In genomic region chr1:58746880-58747279, GRCm38 (mm10) we compare ENCODE assay signal across 11 mouse cellular contexts. TPM values are rescaled to one million over a fixed set of nuclear protein-coding genes. Genes with fewer than 3 reads are reported as not detected.
DNase-seq lines count a peak whose midpoint lies in the region; ATAC-seq and TF ChIP-seq lines count a peak whose summit lies in the region.
"Had no signal": no experiment of that assay in that cellular context is flagged by ENCODE, and none has a peak within 500 bp of the region (broad histone marks: within the 10 kb centered on the region; RNA-seq: fewer than 3 reads in every experiment).

No protein-coding gene starts in this region.

- H3K4me3 ChIP-seq in hindbrain, embryonic 16.5 days (ENCODE audit: low read length): no peak overlapping the region
- H3K4me3 ChIP-seq in hindbrain, embryonic 12.5 days: no peak overlapping the region
- no peak overlapping the region for H3K4me3 ChIP-seq in CH12.LX (replicated peaks in 1 of 3; ENCODE audit: low read depth in 2 of 3, low read length in 2 of 3, poor library complexity in 1 of 3)
- no peak overlapping the region for H3K4me3 ChIP-seq in limb, embryonic 14.5 days (replicated peaks; ENCODE audit: low read length)
- H3K4me3 ChIP-seq in midbrain, embryonic 13.5 days (replicated peaks): no peak overlapping the region
- H3K4me3 ChIP-seq: embryonic facial prominence, embryonic 12.5 days; limb, embryonic 13.5 days; stomach, embryonic 15.5 days had no signal

- in situ Hi-C loops in CH12.LX (cut with MboI; ENCODE audit: low pct_ligation_motif_present, low pct_unique_long_range_greater_than_20kb, low sequenced_read_pairs): no loop called here

- peak; percentile 67 for DNase-seq in CH12.LX (ENCODE audit: extremely low read depth)
- peak; percentile 30 to 38 for DNase-seq in gastrocnemius, adult 8-10 months (ENCODE audit: low spot score in 2 of 2)
- peak; percentile 31 for DNase-seq in limb, embryonic 14.5 days (ENCODE audit: low spot score)
- peak; percentile 41 for DNase-seq in splenic B cell, adult 2 months (ENCODE audit: low read depth, low spot score)

- no peak overlapping the region for H3K9ac ChIP-seq in hindbrain, embryonic 16.5 days (ENCODE audit: low read depth, low read length)
- no peak overlapping the region for H3K9ac ChIP-seq in hindbrain, embryonic 12.5 days
- no peak overlapping the region for H3K9ac ChIP-seq in CH12.LX (ENCODE audit: insufficient read depth, low read depth)
- no peak overlapping the region for H3K9ac ChIP-seq in limb, embryonic 14.5 days (ENCODE audit: low read depth, low read length, severe bottlenecking)
- H3K9ac ChIP-seq in midbrain, embryonic 13.5 days (replicated peaks): no peak overlapping the region
- H3K9ac ChIP-seq: embryonic facial prominence, embryonic 12.5 days; limb, embryonic 13.5 days; stomach, embryonic 15.5 days had no signal

- H3K9me3 ChIP-seq in hindbrain, embryonic 16.5 days (ENCODE audit: control insufficient read depth, low read length): no peaks in the 10 kb centered on the region
- no peaks in the 10 kb centered on the region for H3K9me3 ChIP-seq in hindbrain, embryonic 12.5 days (replicated peaks)
- H3K9me3 ChIP-seq in CH12.LX (replicated peaks; ENCODE audit: low read length): peaks cover 7% of the 10 kb centered on the region
- no peaks in the 10 kb centered on the region for H3K9me3 ChIP-seq in limb, embryonic 14.5 days (ENCODE audit: control insufficient read depth, low read length)
- no peaks in the 10 kb centered on the region for H3K9me3 ChIP-seq in midbrain, embryonic 13.5 days
- H3K9me3 ChIP-seq: embryonic facial prominence, embryonic 12.5 days; limb, embryonic 13.5 days; stomach, embryonic 15.5 days had no signal

- no peaks in the 10 kb centered on the region for H3K4me1 ChIP-seq in hindbrain, embryonic 16.5 days (ENCODE audit: control insufficient read depth, insufficient read depth, low read depth, low read length)
- H3K4me1 ChIP-seq in hindbrain, embryonic 12.5 days: no peaks in the 10 kb centered on the region
- peaks cover 9 to 70% of the 10 kb centered on the region in 2 experiments for H3K4me1 ChIP-seq in CH12.LX (ENCODE audit: control insufficient read depth in 1 of 2, insufficient read depth in 2 of 2)
- no peaks in the 10 kb centered on the region for H3K4me1 ChIP-seq in limb, embryonic 14.5 days (ENCODE audit: control insufficient read depth, insufficient read depth, low read length)
- H3K4me1 ChIP-seq in midbrain, embryonic 13.5 days (replicated peaks): no peaks in the 10 kb centered on the region
- H3K4me1 ChIP-seq: embryonic facial prominence, embryonic 12.5 days; limb, embryonic 13.5 days; stomach, embryonic 15.5 days had no signal

- TF ChIP-seq POLR2A in CH12.LX (IDR thresholded peaks at IDR 0.05; ENCODE audit: low read depth, low read length): no peak; the same call in 1 of the 2 replicates
- no peak for TF ChIP-seq POLR2A in limb, embryonic 14.5 days (IDR thresholded peaks at IDR 0.05; ENCODE audit: borderline replicate concordance, extremely low read depth, insufficient read depth, insufficient read length)

- H3K79me2 ChIP-seq in CH12.LX (replicated peaks; ENCODE audit: control insufficient read depth, extremely low read depth, insufficient read depth, poor library complexity, severe bottlenecking): peaks cover 17% of the 10 kb centered on the region; the same call in 1 of the 2 replicates

- ATAC-seq in hindbrain, embryonic 16.5 days: 0 out of 2 replicates have a peak, but pooled peaks have one; percentile 45
- no peak for ATAC-seq in hindbrain, embryonic 12.5 days (ENCODE audit: low FRiP score)
- ATAC-seq in cerebellum, adult (ENCODE audit: insufficient number of reproducible peaks, low FRiP score, low TSS enrichment): peak; percentile 70
- no peak for ATAC-seq in limb, embryonic 14.5 days (ENCODE audit: low FRiP score, low read depth)
- ATAC-seq in midbrain, embryonic 13.5 days: no peak

- no peaks in the 10 kb centered on the region; the same call in 1 of the 2 replicates for H3K36me3 ChIP-seq in hindbrain, embryonic 16.5 days (ENCODE audit: control insufficient read depth, insufficient read depth, low read length)
- H3K36me3 ChIP-seq in hindbrain, embryonic 12.5 days: peaks cover 25% of the 10 kb centered on the region
- H3K36me3 ChIP-seq in CH12.LX (replicated peaks in 1 of 2; ENCODE audit: control insufficient read depth in 1 of 2, insufficient read depth in 1 of 2, low read length in 1 of 2): peaks cover 68 to 69% of the 10 kb centered on the region in 2 experiments
- H3K36me3 ChIP-seq in limb, embryonic 14.5 days (ENCODE audit: control insufficient read depth, insufficient read depth, low read length): peaks cover 71% of the 10 kb centered on the region
- H3K36me3 ChIP-seq in splenic B cell, adult 2 months (ENCODE audit: control insufficient read depth, insufficient read depth, low read length, poor library complexity, severe bottlenecking): peaks cover 14% of the 10 kb centered on the region
- peaks cover 37% of the 10 kb centered on the region for H3K36me3 ChIP-seq in midbrain, embryonic 13.5 days

- H3K4me2 ChIP-seq in hindbrain, embryonic 16.5 days (ENCODE audit: low read length): no peak overlapping the region
- no peak overlapping the region for H3K4me2 ChIP-seq in hindbrain, embryonic 12.5 days (replicated peaks)
- H3K4me2 ChIP-seq in CH12.LX (ENCODE audit: insufficient read depth, low read depth, poor library complexity, severe bottlenecking): no peak overlapping the region
- H3K4me2 ChIP-seq in limb, embryonic 14.5 days (replicated peaks; ENCODE audit: low read depth, low read length, severe bottlenecking): no peak overlapping the region
- H3K4me2 ChIP-seq in midbrain, embryonic 13.5 days (replicated peaks): no peak overlapping the region
- H3K4me2 ChIP-seq: embryonic facial prominence, embryonic 12.5 days; limb, embryonic 13.5 days; stomach, embryonic 15.5 days had no signal

- no peaks in the 10 kb centered on the region for H3K27me3 ChIP-seq in hindbrain, embryonic 16.5 days (replicated peaks; ENCODE audit: control insufficient read depth, insufficient read depth, low read length)
- H3K27me3 ChIP-seq in hindbrain, embryonic 12.5 days: no peaks in the 10 kb centered on the region
- no peaks in the 10 kb centered on the region for H3K27me3 ChIP-seq in CH12.LX (replicated peaks)
- H3K27me3 ChIP-seq in limb, embryonic 14.5 days (ENCODE audit: control insufficient read depth, insufficient read depth, low read length): no peaks in the 10 kb centered on the region
- H3K27me3 ChIP-seq in splenic B cell, adult 2 months (ENCODE audit: control insufficient read depth, insufficient read depth, low read length, poor library complexity, severe bottlenecking): no peaks in the 10 kb centered on the region
- no peaks in the 10 kb centered on the region for H3K27me3 ChIP-seq in midbrain, embryonic 13.5 days
- H3K27me3 ChIP-seq: embryonic facial prominence, embryonic 12.5 days; limb, embryonic 13.5 days; stomach, embryonic 15.5 days had no signal

- peak; percentile 89 for TF ChIP-seq RAD21 in CH12.LX (IDR thresholded peaks at IDR 0.05; ENCODE audit: low read depth, low read length)

- WGBS in hindbrain, embryonic 16.5 days: 74% methylated on average over 9 of the region's 9 CpGs
- 68% methylated on average over 9 of the region's 9 CpGs for WGBS in hindbrain, embryonic 12.5 days
- 71% methylated on average over 9 of the region's 9 CpGs for WGBS in limb, embryonic 14.5 days
- 69% methylated on average over 9 of the region's 9 CpGs for WGBS in midbrain, embryonic 13.5 days

- peak; percentile 67 to 82 for TF ChIP-seq CTCF in CH12.LX (conservative IDR thresholded peaks at IDR 0.05 in 1 of 2, IDR thresholded peaks at IDR 0.05 in 1 of 2; ENCODE audit: low read depth in 2 of 2, low read length in 2 of 2)

- dilution Hi-C loops in CH12.LX (cut with MboI; ENCODE audit: extremely low pct_ligation_motif_present, extremely low pct_unique_long_range_greater_than_20kb, low sequenced_read_pairs): no loop called here

- no peak overlapping the region for H3K27ac ChIP-seq in hindbrain, embryonic 16.5 days (ENCODE audit: low read depth, low read length)
- no peak overlapping the region for H3K27ac ChIP-seq in hindbrain, embryonic 12.5 days
- no peak overlapping the region for H3K27ac ChIP-seq in CH12.LX (ENCODE audit: insufficient read depth, low read depth)
- H3K27ac ChIP-seq in limb, embryonic 14.5 days (replicated peaks; ENCODE audit: low read depth, low read length): no peak overlapping the region
- H3K27ac ChIP-seq in midbrain, embryonic 13.5 days: no peak overlapping the region
- H3K27ac ChIP-seq: embryonic facial prominence, embryonic 12.5 days; limb, embryonic 13.5 days; stomach, embryonic 15.5 days had no signal

- TF ChIP-seq EP300 in CH12.LX (IDR thresholded peaks at IDR 0.05; ENCODE audit: low read length): no peak

RNA-seq across cellular contexts. Expression of gene Cflar, which starts 35.6 kb away (rescaled TPM):
- 16.3 and 16.8 TPM in 2 replicates for polyA plus RNA-seq in hindbrain, embryonic 16.5 days (2015; fragmentation: Nextera tagmentation; extraction: Ambion mirVana)
- 22.6 and 23.5 TPM in 2 replicates for polyA plus RNA-seq in hindbrain, embryonic 12.5 days (2016; fragmentation: Nextera tagmentation; extraction: Ambion mirVana)
- total RNA-seq in CH12.LX (2012; rRNA removed): 46.8 and 49.2 TPM in 2 replicates
- 81.1 and 82.0 TPM in 2 replicates for total RNA-seq in CH12.LX (2014; rRNA removed)
- polyA plus RNA-seq in CH12.LX (2012; ENCODE audit: insufficient read length, low read depth): 28.3 and 35.7 TPM in 2 replicates
- total RNA-seq in gastrocnemius, adult 8-10 months (2022): 10 to 100 TPM; 31.3 to 39.7 (median 38.9) TPM
- polyA plus RNA-seq in limb, embryonic 14.5 days (2012; rRNA removed): 28.9 and 30.9 TPM in 2 replicates
- 34.1 and 37.2 TPM in 2 replicates for polyA plus RNA-seq in limb, embryonic 14.5 days (2014; fragmentation: Nextera tagmentation; extraction: Ambion mirVana)
- polyA plus RNA-seq in midbrain, embryonic 13.5 days (2015; fragmentation: Nextera tagmentation; extraction: Ambion mirVana): 15.9 and 16.4 TPM in 2 replicates

RNA-seq across cellular contexts. Expression of gene Casp8, which starts 48.3 kb away (rescaled TPM):
- 6.2 and 6.9 TPM in 2 replicates for polyA plus RNA-seq in hindbrain, embryonic 16.5 days (2015; fragmentation: Nextera tagmentation; extraction: Ambion mirVana)
- polyA plus RNA-seq in hindbrain, embryonic 12.5 days (2016; fragmentation: Nextera tagmentation; extraction: Ambion mirVana): 16.5 and 19.7 TPM in 2 replicates
- total RNA-seq in CH12.LX (2012; rRNA removed) (36.2 and 42.6 TPM in 2 replicates), CH12.LX (2014; rRNA removed) (59.3 and 69.9 TPM in 2 replicates)
- polyA plus RNA-seq in CH12.LX (2012; ENCODE audit: insufficient read length, low read depth): 53.3 and 64.9 TPM in 2 replicates
- 1 to 10 TPM; 1.0 to 2.5 (median 2.0) TPM for total RNA-seq in gastrocnemius, adult 8-10 months (2022)
- 9.1 and 14.8 TPM in 2 replicates for polyA plus RNA-seq in limb, embryonic 14.5 days (2012; rRNA removed)
- polyA plus RNA-seq in limb, embryonic 14.5 days (2014; fragmentation: Nextera tagmentation; extraction: Ambion mirVana): 25.3 and 27.3 TPM in 2 replicates
- polyA plus RNA-seq in midbrain, embryonic 13.5 days (2015; fragmentation: Nextera tagmentation; extraction: Ambion mirVana): 5.4 and 6.7 TPM in 2 replicates

RNA-seq across cellular contexts. Expression of gene Als2cr12, which starts 51.1 kb away (rescaled TPM):
- polyA plus RNA-seq in hindbrain, embryonic 16.5 days (2015; fragmentation: Nextera tagmentation; extraction: Ambion mirVana): not detected in 2 replicates
- 0.13 TPM in 1 of 2 replicates, not detected in the other for polyA plus RNA-seq in hindbrain, embryonic 12.5 days (2016; fragmentation: Nextera tagmentation; extraction: Ambion mirVana)
- total RNA-seq in CH12.LX (2012; rRNA removed) (not detected in 2 replicates), CH12.LX (2014; rRNA removed) (not detected in 2 replicates)
- polyA plus RNA-seq in CH12.LX (2012; ENCODE audit: insufficient read length, low read depth): 0.22 and 0.33 TPM in 2 replicates
- not detected for total RNA-seq in gastrocnemius, adult 8-10 months (2022)
- polyA plus RNA-seq in limb, embryonic 14.5 days (2012; rRNA removed): not detected in 2 replicates
- polyA plus RNA-seq in limb, embryonic 14.5 days (2014; fragmentation: Nextera tagmentation; extraction: Ambion mirVana): 0.12 TPM in 1 of 2 replicates, not detected in the other
- not detected in 2 replicates for polyA plus RNA-seq in midbrain, embryonic 13.5 days (2015; fragmentation: Nextera tagmentation; extraction: Ambion mirVana)
- polyA plus RNA-seq: embryonic facial prominence, embryonic 12.5 days; limb, embryonic 13.5 days had no signal

Comparison
In these comparisons a context has a peak if more than half of its experiments do, and no peak if none do; other contexts are left out.
1. ATAC-seq: peak in hindbrain, embryonic 16.5 days (single experiment) and cerebellum, adult (single experiment); none in hindbrain, embryonic 12.5 days (single experiment), limb, embryonic 14.5 days (single experiment) and midbrain, embryonic 13.5 days (single experiment).
2. Peak in every context shown above with its lines, with median percentiles within 50 percentile points of each other: DNase-seq.